Mouse (Mus musculus) common myeloid progenitor, adult 5-6 weeks (primary cell): ENCODE data around the gene Setdb1. TPM values are rescaled to one million over a fixed set of nuclear protein-coding genes. Genes with fewer than 3 reads are reported as not detected.
"Not testable (repeated sequence)": the region's sequence is repeated elsewhere in the genome, so short reads cannot be mapped to it uniquely, and the experiment has no call there.

Experiments
- ATAC-seq: replicated peaks from 2 replicates; pipeline ENCODE4 v1.8.0; 2016; ENCODE audit warnings: low read depth, mild to moderate bottlenecking, moderate TSS enrichment, inconsistent platforms; ENCODE audit not compliant: poor library complexity, severe bottlenecking
- total RNA-seq: library from RNA; stranded (forward); fragments of 200-1000, 187-1606 nt; gene quantifications from 2 replicates; pipeline ENCODE4 v1.2.3, GENCODE M21; 2017

Setdb1 gene
- 35.8 and 44.9 TPM in 2 replicates for total RNA-seq

DNA sequence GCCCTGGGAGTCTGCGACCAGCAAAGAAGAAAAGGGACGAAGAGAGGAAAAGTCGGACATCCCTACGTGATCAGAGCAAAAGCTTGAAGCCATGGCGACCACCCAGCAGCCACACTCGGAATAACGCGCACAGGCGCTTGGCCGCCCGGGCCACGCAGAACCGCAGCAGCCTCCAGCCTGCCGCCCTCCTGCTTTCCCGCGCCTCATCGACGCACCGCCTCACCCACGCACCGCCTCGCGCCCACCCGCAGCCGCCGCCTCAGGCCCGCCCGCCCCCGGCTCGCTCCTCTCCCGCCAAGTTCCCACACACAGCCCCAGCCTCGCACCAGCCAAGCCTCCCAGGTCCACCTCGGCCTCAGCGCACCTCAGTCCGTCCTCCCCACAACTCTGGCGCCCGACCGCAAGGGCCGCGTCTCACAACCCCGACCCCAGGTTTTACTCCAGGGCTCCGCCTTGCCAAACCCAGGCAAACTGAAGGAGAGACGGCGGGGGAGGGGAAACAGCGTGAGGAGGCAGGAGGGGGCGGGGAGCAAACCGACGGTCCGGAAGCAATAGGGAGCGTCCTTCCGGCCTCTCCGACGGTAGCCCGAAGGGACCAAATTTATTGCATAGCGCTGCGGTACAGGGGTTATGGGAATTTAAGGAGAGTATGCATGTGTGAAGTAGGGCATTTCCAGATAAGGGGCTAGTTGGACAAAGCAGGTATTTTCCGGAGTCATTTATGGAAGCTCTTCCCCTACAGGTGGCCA is at the start of gene Setdb1:
Gene Setdb1 (minus strand): TSS at position 502 of the 749 bp plus-strand sequence.
- peak; percentile 96 for ATAC-seq

DNA sequence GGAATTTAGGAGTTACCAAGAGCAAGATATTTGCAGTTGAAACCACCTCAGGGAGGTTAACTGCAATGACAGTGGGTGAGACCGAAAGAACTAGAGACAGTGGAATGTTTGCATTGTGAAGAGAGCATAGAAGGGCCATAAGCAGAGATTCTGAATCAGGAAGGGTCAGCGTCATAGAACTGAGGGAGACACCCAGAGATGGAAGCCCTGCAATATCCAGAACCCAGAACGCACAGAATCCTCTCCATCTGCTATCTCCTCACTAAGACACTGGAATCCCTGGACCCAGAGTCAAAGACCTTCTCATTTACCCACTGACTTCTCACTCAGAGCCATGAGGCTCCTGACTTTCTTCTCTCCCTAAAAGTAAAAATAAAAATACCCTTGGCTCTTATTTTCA is 45.7 kb upstream of the Setdb1 start, which contains the start of gene 4930558C23Rik:
Gene 4930558C23Rik (minus strand): TSS at position 101 of the 400 bp plus-strand sequence.
- no peak for ATAC-seq

DNA sequence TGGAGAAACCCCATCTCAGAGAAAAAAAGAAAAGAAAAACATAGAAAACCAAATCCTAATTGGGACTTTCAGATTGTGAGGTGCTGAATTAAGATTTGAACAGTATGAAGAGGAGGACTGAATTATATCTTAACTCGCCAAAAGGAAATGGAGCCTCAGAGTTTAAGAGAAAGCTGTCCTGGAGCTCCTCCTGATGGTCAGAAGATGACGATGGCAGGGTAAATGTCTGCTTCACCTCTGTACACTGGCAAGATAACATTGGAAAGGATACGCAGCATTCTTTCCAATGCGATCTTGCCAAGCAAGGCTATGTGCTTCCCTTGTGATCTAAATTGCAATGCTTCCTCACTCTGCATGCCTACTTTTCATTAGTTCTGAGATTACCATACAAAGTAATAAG is 37.4 kb upstream of the Setdb1 start:
- ATAC-seq, result peak; percentile 60; the same call in 1 of the 2 replicates

DNA sequence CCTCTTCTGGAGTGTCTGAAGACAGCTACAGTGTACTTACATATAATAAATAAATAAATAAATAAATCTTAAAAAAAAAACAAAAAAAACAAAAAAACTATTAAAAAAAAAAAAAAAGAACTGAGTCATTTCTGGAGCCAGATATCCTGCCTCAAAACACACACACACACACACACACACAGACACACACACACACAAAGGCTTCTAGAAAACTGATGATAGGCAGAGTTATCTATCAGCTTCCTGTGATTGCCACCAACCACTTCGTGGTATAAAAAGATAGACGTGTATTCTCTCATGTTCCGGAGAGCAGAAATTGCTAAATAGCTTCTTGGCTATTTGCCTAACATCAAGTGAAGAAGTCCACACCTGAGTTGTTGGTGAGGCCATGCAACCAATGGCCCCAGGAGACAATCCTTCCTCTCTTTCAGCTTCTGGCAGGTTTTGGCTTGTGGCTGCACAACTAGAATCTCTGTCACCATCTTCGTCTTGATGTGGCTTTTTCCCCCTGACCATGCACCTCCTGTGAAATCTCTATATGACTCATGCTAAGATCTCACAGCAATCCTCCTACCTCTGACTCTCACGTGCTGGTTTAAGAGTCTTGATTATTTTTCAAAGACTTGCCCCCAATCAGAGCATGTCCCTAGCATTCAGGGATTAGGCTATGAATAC is 28.5 kb upstream of the Setdb1 start:
- no peak for ATAC-seq

DNA sequence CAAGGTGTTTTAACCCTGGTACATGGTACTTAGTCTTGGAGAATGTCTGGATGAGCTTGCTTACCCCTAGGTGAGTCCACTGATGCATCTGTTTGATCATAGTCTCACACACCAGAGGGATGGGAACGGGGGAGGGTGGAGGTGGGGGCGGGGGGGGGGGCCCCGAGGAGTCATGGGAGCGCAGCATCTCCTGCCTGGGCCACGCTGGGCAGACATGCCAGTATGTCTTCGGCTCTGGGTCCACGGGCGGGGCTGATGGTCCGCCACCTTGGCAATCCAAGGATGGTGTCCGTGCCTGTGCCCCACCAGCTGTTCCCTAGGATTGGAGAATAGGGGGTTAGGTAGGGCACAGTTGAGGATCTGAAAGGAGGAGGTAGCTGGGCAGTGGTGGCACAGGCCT is 16.2 kb upstream of the Setdb1 start:
- no peak for ATAC-seq

DNA sequence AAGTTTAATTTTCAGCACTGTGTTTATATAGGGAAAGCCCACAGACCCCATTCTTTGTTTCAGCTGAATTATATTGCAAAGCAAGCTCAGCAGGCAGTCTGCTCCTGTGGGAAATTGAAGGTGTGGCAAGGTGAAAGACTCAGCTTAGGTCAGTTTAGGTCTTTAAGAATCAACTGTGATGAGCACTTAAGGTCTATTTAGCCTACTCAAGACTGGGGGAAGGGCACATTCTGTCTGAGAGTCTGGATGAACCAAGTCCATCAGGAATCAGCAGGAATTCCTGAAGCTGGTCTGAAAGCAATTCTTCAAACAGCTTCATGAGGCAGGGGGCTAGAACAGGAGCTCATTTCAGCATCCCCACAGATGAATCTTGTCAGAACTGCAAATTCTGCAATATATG is 13.1 kb upstream of the Setdb1 start:
- ATAC-seq, result no peak

DNA sequence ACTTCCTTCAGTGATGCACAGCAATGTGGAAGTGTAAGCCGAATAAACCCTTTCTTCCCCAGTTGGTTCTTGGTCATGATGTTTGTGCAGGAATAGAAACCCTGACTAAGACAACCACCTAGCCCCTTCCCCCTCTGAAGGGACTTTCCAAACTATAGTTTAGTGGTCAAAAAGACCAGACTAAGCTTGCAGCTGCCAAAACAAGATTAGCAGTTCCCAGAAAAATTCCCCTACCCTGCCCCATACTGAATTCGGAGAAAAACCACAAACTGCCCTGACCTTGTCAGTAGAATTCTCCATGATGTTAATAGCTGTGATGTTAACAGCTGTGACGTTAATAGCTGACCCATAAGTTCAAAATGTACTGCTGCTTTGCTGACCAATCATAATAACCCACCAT is 3.3 kb upstream of the Setdb1 start:
- not testable (repeated sequence) for ATAC-seq

DNA sequence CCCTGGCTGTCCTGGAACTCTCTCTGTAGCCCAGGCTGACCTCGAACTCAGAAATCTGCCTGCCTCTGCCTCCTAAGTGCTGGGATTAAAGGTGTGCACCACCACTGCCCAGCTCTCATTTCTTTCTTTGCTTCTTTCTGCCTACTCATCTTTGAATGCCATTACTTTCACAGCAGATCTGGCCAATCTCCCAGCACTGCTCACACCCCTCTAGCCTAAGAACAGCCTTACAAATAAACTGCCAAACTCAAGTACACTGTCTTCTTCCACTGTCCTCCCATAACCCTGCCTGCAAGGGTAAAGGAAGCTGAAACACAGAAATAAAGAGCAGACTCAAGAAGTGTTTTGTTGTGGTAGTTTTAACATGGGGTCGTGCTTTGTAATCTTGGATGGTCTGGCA is 744 bp upstream of the Setdb1 start:
- ATAC-seq, result no peak

DNA sequence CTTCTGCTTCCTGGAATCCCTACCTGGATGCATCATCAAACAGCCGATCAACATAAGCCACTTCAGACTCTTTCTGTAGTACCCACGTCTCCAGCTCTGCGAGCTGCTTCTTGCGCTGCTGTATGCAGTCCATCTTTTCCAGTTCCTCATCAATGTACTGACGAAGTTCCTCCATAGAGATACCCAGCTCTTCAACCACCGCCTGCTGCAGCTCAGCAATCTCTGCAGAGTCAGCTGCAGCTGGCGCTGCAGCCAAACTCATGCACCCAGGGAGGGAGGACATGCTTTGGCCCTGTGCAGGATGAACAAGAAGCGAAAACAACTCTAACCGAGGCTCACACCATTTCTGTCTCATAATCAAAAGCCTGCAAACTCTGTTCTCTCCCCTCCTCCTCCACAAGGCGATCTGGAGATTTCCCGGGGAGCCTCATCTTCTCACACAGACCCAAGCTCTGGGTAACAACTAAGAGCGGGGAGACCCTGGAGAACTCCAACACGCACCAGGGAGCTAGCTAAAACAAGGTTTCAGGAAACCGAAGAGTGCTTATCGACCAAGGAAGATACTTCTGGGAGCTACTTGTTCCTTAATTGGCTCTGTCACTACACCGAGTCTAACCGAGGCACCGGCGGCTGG is 974 bp downstream of the Setdb1 start:
- peak; percentile 55 for ATAC-seq

DNA sequence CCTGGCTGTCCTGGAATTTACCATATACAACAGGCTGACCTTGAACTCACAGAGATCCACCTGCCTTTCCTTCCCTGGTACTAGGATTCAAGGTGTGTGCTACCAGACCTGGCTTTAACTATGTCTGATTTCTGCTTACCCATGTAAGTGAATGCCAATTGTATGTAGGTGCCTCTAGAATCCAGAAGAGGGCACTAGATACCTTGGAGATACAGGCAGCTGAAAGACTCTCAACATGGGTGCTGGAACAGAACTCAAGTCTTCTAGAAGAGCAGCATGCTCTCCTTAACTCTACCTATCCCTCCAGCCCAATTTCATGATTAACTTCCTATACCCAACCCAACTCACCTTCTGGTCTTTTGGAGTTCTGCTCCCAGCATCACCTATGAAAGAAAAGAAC is 7.5 kb downstream of the Setdb1 start:
- peak; percentile 92 for ATAC-seq

DNA sequence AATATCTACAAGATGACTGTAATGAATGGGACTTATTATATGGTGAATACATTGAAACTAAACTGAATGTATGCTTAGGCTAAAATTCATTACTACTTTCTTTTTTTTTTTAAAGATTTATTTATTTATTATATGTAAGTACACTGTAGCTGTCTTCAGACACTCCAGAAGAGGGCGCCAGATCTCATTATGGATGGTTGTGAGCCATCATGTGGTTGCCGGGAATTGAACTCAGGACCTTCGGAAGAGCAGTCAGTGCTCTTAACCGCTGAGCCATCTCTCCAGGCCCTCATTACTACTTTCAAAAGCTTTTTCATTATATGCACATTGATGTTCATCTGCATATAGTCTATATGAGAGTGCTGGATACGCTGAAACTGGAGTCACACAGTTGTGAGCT is 8.7 kb downstream of the Setdb1 start:
- not testable (repeated sequence) for ATAC-seq

DNA sequence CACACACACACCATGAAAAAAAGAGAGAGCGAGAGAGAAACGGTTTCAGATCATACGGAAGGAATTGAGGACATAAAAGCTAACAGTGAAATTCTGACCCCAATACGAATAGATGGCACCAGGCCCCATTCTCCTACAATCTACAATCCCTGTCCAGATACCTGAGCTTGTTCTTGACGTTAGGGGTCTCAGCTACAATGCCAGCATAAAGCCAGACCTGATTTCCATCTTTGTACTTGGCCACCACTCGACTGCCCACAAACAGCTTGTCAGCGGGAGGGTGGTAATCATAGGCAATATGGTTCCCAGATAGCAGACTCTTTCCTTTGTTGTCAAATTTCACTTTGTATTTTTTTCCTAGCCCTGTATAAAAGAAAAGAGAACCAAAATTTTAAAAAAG is 10.5 kb downstream of the Setdb1 start:
- ATAC-seq, result no peak

DNA sequence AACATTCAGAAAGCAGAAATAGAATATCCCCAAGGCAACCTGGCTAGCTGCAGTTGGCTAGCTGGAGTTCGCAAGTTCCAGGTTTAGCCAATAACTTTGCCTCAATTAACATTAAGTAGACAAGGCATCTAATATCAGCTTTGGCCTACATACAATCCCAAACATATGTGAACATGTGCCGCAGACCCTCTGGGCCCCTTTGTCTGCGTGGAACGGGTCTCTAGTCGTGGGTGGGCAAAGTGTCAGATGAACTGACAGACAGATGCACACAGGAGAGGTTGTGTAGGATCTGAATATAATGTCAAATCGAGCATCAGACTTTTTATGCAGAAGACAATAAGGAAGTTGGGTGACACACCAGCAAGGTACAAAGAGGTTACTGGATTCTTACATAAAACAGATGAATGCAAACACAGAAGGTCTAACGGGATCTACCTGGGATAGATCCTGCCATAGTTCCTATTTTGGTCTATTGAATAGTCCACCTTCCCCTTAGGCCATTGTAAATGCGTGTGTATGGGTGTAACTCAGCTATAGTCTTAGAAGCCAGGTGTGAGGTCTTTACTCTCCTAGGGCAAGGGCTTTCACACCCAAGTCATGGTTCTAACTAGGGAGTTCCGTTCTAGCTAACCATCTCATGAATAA is 13.5 kb downstream of the Setdb1 start:
- ATAC-seq, result not testable (repeated sequence)

DNA sequence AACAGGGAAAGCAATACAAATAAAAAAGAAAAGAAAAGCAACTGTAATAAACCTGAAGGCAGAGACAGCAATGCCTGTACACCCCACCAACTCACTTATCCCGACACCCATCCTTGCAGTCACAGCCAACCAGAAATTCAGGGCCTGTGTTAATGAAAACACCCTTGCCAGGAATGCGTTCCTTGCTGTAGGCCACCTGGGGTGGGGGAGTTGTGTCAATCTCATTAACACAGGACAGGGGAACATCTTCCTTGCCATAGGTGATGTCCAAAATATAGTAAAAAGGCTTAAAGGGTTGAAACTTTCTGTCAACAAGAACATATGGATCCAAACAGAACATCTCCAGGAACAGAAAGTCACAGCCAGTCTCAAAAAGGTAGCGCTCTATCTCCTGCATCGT is 18.8 kb downstream of the Setdb1 start:
- no peak for ATAC-seq

DNA sequence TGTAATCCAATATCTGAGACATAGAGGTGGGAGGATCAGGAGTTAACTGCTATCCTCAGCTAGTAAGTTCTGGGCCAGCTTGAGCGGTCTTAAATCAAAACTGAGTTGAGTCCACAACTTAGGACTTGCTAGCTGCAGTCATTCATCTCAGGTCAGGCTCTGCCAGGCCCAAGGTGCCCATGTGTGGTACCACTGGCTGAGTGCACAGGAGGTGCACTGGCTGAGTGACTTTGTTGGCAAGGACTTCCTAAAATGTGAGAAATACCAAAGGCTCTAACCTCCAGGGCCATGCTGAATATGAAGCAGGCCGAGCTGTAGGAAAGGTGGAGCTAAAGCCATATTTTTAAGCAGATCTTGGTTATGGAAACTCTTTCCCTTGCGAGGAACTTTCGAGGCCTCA is 19.7 kb downstream of the Setdb1 start:
- ATAC-seq, result no peak

DNA sequence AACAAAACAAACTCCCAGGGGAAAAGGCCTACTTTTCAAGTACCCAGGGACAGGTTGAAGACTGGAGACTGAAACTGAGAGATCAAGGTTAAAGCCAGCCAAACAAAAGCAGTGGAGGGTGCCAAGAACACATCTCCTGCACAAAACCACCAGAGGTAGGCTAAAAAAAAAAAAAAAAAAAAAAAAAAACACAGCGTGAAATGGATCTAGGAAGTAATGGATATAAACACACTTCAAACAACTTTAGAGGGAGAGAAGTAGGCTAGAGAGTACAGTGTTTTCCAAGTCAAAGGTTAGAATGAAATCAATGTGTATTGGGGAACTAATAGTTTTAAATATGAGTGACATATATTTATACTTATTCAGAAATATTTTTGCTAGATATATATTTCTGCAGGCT is 25.5 kb downstream of the Setdb1 start:
- ATAC-seq, result no peak

DNA sequence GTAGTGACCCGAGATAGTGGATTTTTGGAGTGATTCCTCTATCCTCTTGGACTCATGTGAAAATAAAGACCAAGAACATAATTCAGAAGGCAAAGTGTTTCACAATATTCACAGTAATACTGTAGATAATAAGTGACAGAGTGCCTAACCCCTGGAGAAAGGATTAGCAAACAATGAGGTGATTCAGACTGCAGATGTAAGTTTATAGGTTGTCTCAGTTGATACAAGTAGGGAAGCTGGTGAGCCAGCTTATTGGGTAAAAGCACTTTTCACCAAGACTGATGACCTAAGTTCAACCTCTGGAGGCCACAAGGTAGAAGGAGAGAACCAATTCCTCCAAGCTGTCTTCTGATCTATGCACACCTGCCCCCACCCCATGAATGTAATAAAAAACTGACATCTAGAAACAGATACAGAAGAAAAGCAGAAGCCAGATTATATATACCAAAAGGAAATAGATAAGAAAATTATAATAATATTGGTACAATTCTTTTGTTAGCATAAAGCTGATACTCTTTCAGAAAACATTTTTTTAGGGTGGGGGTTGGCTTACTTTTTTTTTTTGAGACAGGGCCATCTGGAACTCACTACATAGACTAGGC is 28.1 kb downstream of the Setdb1 start:
- ATAC-seq, result no peak

DNA sequence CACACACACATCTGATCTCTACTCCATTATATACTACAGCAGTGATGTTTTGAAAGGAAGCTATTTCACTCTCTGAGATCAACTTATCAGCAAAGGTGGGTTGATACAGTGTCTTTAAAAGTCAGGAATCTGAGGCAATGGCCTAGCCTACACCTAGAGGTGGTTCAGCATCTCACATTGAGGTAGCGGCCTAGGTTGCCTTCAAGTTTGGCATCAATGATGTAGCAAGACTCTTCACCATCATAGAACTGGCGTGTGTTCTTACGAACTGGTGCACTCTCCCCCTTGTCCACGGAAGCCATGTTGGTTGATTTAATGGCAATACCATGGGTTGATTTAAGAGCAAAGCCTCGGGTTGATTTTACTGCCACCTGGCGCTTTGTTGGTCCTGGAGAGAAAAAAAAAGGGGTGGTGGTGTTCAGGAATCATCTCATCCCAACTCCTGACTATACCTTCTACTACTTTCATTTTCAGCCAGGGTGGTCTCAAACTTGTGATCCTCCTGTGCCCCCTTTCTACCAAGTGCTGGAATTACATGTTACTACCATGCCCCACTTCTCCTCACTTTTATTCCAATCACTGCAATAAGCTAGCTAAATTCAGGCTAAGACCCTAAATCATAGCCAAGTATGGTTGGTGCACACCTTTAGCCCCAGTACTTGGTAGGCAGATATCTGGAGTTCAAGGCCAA is 32.4 kb downstream of the Setdb1 start:
- ATAC-seq, result peak; percentile 45; the same call in 1 of the 2 replicates

DNA sequence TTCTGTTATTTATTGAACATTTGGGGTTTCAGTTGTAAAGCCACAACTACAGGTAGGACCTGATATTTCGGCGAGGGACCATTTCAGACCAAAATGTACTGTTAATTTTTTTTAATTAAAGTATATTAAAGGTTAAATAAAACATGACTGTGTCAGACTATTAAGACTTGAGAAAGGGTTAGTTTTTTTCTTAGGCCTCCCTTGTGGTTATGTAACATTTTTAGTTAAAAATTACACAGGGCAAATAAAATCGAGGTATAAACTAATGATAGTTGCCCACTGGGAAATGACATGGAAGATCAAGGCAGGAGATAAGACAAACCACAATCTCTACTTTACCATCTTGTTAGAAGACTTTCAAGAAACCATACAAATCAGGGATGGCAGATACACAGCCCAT is 33.6 kb downstream of the Setdb1 start:
- ATAC-seq, result no peak
